In genomic region chr4:3059511-3060054, GRCm38 (mm10) we compare ENCODE assay signal across 18 mouse cellular contexts.
DNase-seq lines count a peak whose midpoint lies in the region; ATAC-seq and TF ChIP-seq lines count a peak whose summit lies in the region.
"Had no signal": no experiment of that assay in that cellular context is flagged by ENCODE, and none has a peak within 500 bp of the region (broad histone marks: within the 10 kb centered on the region; RNA-seq: fewer than 3 reads in every experiment).

No protein-coding gene starts in this region.

- no peak overlapping the region for H3K27ac ChIP-seq in gastrocnemius, adult 2 months
- no peak overlapping the region for H3K27ac ChIP-seq in liver, adult 2 months (replicated peaks; ENCODE audit: insufficient read depth, low read depth, low read length)
- H3K27ac ChIP-seq in liver, embryonic 12.5 days: no peak overlapping the region
- H3K27ac ChIP-seq: embryonic facial prominence, embryonic 12.5 days; forebrain, embryonic 10.5 days; layer of hippocampus, adult 2 months; left cerebral cortex, adult 2 months had no signal

- intact Hi-C loops in gastrocnemius, adult 2 months (cut with DNase I): no loop called here
- intact Hi-C loops in gastrocnemius, postnatal 14 days (cut with DNase I; ENCODE audit: low total_unique reads): no loop called here

- H3K4me2 ChIP-seq in liver, embryonic 12.5 days: no peak overlapping the region
- H3K4me2 ChIP-seq: embryonic facial prominence, embryonic 12.5 days had no signal

- H3K9me3 ChIP-seq in liver, embryonic 12.5 days (replicated peaks): peaks cover 65% of the 10 kb centered on the region

- no peak overlapping the region for H3K9ac ChIP-seq in liver, adult 2 months (ENCODE audit: low read depth, low read length)
- H3K9ac ChIP-seq in liver, embryonic 12.5 days: no peak overlapping the region
- H3K9ac ChIP-seq: embryonic facial prominence, embryonic 12.5 days had no signal

- H3K79me2 ChIP-seq in liver, adult 2 months (ENCODE audit: control insufficient read depth, insufficient read depth, low read length): no peaks in the 10 kb centered on the region

- H3K27me3 ChIP-seq in liver, adult 2 months (ENCODE audit: control insufficient read depth, insufficient read depth, low read length): no peaks in the 10 kb centered on the region
- H3K27me3 ChIP-seq in liver, embryonic 12.5 days (replicated peaks): no peaks in the 10 kb centered on the region
- H3K27me3 ChIP-seq: embryonic facial prominence, embryonic 12.5 days had no signal

- WGBS in liver, adult 2 months: 56% methylated on average over 2 of the region's 2 CpGs
- 27% methylated on average over 2 of the region's 2 CpGs for WGBS in liver, embryonic 12.5 days (ENCODE audit: insufficient replicate concordance)

- no peak for TF ChIP-seq CTCF in gastrocnemius, adult 2 months (IDR thresholded peaks at IDR 0.05)
- TF ChIP-seq CTCF in liver, adult 2 months (IDR thresholded peaks at IDR 0.05; ENCODE audit: low read depth, low read length): no peak

- ATAC-seq in liver, embryonic 12.5 days: no peak
- ATAC-seq: inflammation-experienced regulatory T-cells, adult 6 months had no signal

- no peaks in the 10 kb centered on the region for H3K4me1 ChIP-seq in liver, adult 2 months (ENCODE audit: control insufficient read depth, insufficient read depth, low read length)
- H3K4me1 ChIP-seq in liver, embryonic 12.5 days: no peaks in the 10 kb centered on the region
- H3K4me1 ChIP-seq: embryonic facial prominence, embryonic 12.5 days; forebrain, embryonic 10.5 days had no signal

- DNase-seq in gastrocnemius, adult 2 months: peak; percentile 13
- DNase-seq in gastrocnemius, postnatal 14 days: no peak
- peak; percentile 11 for DNase-seq in liver, adult 2 months (ENCODE audit: extremely low read depth, low read depth, low spot score)
- DNase-seq in spleen, adult 12 weeks (ENCODE audit: low spot score): peak; percentile 0
- DNase-seq in spleen, postnatal 4 days (ENCODE audit: low spot score in 2 of 2): no peak
- DNase-seq in spleen, postnatal 14 days (ENCODE audit: low spot score in 2 of 2): peak; percentile 0 to 5
- no peak for DNase-seq in adrenal gland, adult (ENCODE audit: inconsistent age in 2 of 2, low spot score in 1 of 2)
- DNase-seq: adrenal gland, postnatal 14 days; cerebellum, postnatal 25 days; heart, postnatal 10 days; thymus, postnatal 4 days had no signal

- no peak for TF ChIP-seq POLR2A in liver, adult 2 months (IDR thresholded peaks at IDR 0.05; ENCODE audit: extremely low read depth, insufficient read depth, low read length)

- no peak overlapping the region for H3K4me3 ChIP-seq in gastrocnemius, adult 2 months
- H3K4me3 ChIP-seq in liver, adult 2 months (ENCODE audit: insufficient read depth, low read depth, low read length): no peak overlapping the region
- no peak overlapping the region for H3K4me3 ChIP-seq in liver, embryonic 12.5 days
- H3K4me3 ChIP-seq: embryonic facial prominence, embryonic 12.5 days; forebrain, embryonic 10.5 days; layer of hippocampus, adult 2 months; left cerebral cortex, adult 2 months had no signal

- H3K36me3 ChIP-seq in liver, adult 2 months (ENCODE audit: control insufficient read depth, insufficient read depth, low read length): no peaks in the 10 kb centered on the region
- H3K36me3 ChIP-seq in liver, embryonic 12.5 days: no peaks in the 10 kb centered on the region
- H3K36me3 ChIP-seq: embryonic facial prominence, embryonic 12.5 days; forebrain, embryonic 10.5 days; G1E had no signal

Comparison
In these comparisons a context has a peak if more than half of its experiments do, and no peak if none do; other contexts are left out.
1. DNase-seq: peak in gastrocnemius, adult 2 months (single experiment), liver, adult 2 months (single experiment), spleen, adult 12 weeks (single experiment) and spleen, postnatal 14 days (2 of 2); none in gastrocnemius, postnatal 14 days (single experiment), spleen, postnatal 4 days (0 of 2) and adrenal gland, adult (0 of 2).